Mouse (Mus musculus): Measurements from ENCODE around the gene Surf6.
A peak's percentile ranks its signal among the peaks of the same experiment; 100 is the strongest.
"Not testable (repeated sequence)": the region's sequence is repeated elsewhere in the genome, so short reads cannot be mapped to it uniquely, and the experiment has no call there.

Gene Surf6

GRCm38 (mm10) chr2:26913416-26914147, 10.9 kb upstream of the Surf6 start:
- no peak for DNase-seq (ENCODE audit: low spot score)

GRCm38 (mm10) chr2:26912253-26912770, 9.6 kb upstream of the Surf6 start:
- DNase-seq (ENCODE audit: low spot score), result no peak

GRCm38 (mm10) chr2:26910994-26911765, 8.5 kb upstream of the Surf6 start:
- peak; percentile 82 for DNase-seq (ENCODE audit: low spot score)

GRCm38 (mm10) chr2:26910124-26910993, 7.7 kb upstream of the Surf6 start, which contains the start of the genes Med22 and Rpl7a:
Gene Med22, minus strand, starts transcription at chr2:26910677.
Gene Rpl7a, plus strand, starts transcription at chr2:26910764.
- DNase-seq (ENCODE audit: low spot score), result peak; percentile 100

GRCm38 (mm10) chr2:26909387-26909784, 6.7 kb upstream of the Surf6 start:
- DNase-seq (ENCODE audit: low spot score), result no peak

- DNase-seq (ENCODE audit: low spot score), result no peak
These were observed 6.2 kb upstream of the Surf6 start for GRCm38 (mm10) chr2:26908710-26909386.

- peak; percentile 73 for DNase-seq (ENCODE audit: low spot score)
These were observed 4.4 kb upstream of the Surf6 start for GRCm38 (mm10) chr2:26907109-26907508.

- no peak for DNase-seq (ENCODE audit: low spot score)
These were observed 3.8 kb upstream of the Surf6 start for GRCm38 (mm10) chr2:26906431-26906830.

GRCm38 (mm10) chr2:26905936-26906335, 3.3 kb upstream of the Surf6 start:
- no peak for DNase-seq (ENCODE audit: low spot score)

- no peak for DNase-seq (ENCODE audit: low spot score)
These were observed 632 bp upstream of the Surf6 start for GRCm38 (mm10) chr2:26903311-26903710.

GRCm38 (mm10) chr2:26901834-26902400, 762 bp downstream of the Surf6 start:
- no peak for DNase-seq (ENCODE audit: low spot score)

GRCm38 (mm10) chr2:26900731-26901130, 1.9 kb downstream of the Surf6 start:
- no peak for DNase-seq (ENCODE audit: low spot score)

- DNase-seq (ENCODE audit: low spot score), result no peak
These were observed 6.8 kb downstream of the Surf6 start for GRCm38 (mm10) chr2:26895898-26896297.

- DNase-seq (ENCODE audit: low spot score), result not testable (repeated sequence)
These were observed 16.5 kb downstream of the Surf6 start for GRCm38 (mm10) chr2:26886170-26886569.

- not testable (repeated sequence) for DNase-seq (ENCODE audit: low spot score)
These were observed 17.1 kb downstream of the Surf6 start for GRCm38 (mm10) chr2:26885541-26885940.

- no peak for DNase-seq (ENCODE audit: low spot score)
These were observed 24.1 kb downstream of the Surf6 start for GRCm38 (mm10) chr2:26878571-26878970.

GRCm38 (mm10) chr2:26870666-26871065, 32.0 kb downstream of the Surf6 start:
- no peak for DNase-seq (ENCODE audit: low spot score)

- no peak for DNase-seq (ENCODE audit: low spot score)
These were observed 37.8 kb downstream of the Surf6 start, which contains the start of gene Abo for GRCm38 (mm10) chr2:26864879-26865278. Gene Abo, minus strand, starts transcription at chr2:26864979.

- DNase-seq (ENCODE audit: low spot score), result no peak
These were observed 39.8 kb downstream of the Surf6 start for GRCm38 (mm10) chr2:26862856-26863255.

- DNase-seq (ENCODE audit: low spot score), result no peak
These were observed 55.0 kb downstream of the Surf6 start for GRCm38 (mm10) chr2:26847706-26848105.
